Mouse (Mus musculus) stomach, postnatal 0 days (tissue): ENCODE data around the gene Frs3. TPM values are rescaled to one million over a fixed set of nuclear protein-coding genes. Genes with fewer than 3 reads are reported as not detected.
A peak's percentile ranks its signal among the peaks of the same experiment; 100 is the strongest.

Source experiments
- ATAC-seq: fragments of 200-750 bp; cut with Nextera tagmentation; 2 replicates; pipeline ENCODE4 v1.8.0; 2017; ENCODE audit not compliant: low FRiP score, low TSS enrichment
- DNase-seq: peaks from one replicate; pipeline ENCODE4 v3.0.0-alpha.2; 2016; ENCODE audit warnings: low spot score
- H3K27ac ChIP-seq: fragments of 300-500 bp; sonication (generic); replicated peaks from 2 replicates; pipeline ENCODE4 v1.5.1; 2014; ENCODE audit warnings: mild to moderate bottlenecking, control low read depth
- H3K27me3 ChIP-seq: fragments of 300-500 bp; sonication (generic); 2 replicates; pipeline ENCODE4 v1.6.1; 2014; ENCODE audit warnings: low read length; ENCODE audit not compliant: control insufficient read depth, insufficient read depth
- H3K36me3 ChIP-seq: fragments of 300-500 bp; sonication (generic); 2 replicates; pipeline ENCODE4 v1.6.1; 2014; ENCODE audit warnings: low read length, mixed read lengths; ENCODE audit not compliant: control insufficient read depth, insufficient read depth
- H3K4me1 ChIP-seq: fragments of 300-500 bp; sonication (generic); replicated peaks from 2 replicates; pipeline ENCODE4 v1.6.1; 2014; ENCODE audit warnings: antibody characterized with exemption; ENCODE audit not compliant: control insufficient read depth, insufficient read depth
- H3K4me2 ChIP-seq: fragments of 300-500 bp; sonication (generic); replicated peaks from 2 replicates; pipeline ENCODE4 v1.6.1; 2014; ENCODE audit warnings: low read depth, mild to moderate bottlenecking, control low read depth, moderate library complexity
- H3K4me3 ChIP-seq: fragments of 300-500 bp; sonication (generic); 2 replicates; pipeline ENCODE4 v1.5.1; 2014; ENCODE audit warnings: low read depth, low read length, control low read depth
- H3K9ac ChIP-seq: fragments of 300-500 bp; sonication (generic); 2 replicates; pipeline ENCODE4 v1.6.1; 2014; ENCODE audit warnings: mild to moderate bottlenecking, low read length, control low read depth, mixed read lengths
- H3K9me3 ChIP-seq: fragments of 300-500 bp; sonication (generic); 2 replicates; pipeline ENCODE4 v1.6.1; 2016; ENCODE audit warnings: low read length; ENCODE audit not compliant: control insufficient read depth
- CTCF ChIP-seq: IDR thresholded peaks from 2 replicates; pipeline ENCODE4 v1.5.1; 2016; ENCODE audit warnings: antibody characterized with exemption, low read depth, mild to moderate bottlenecking, moderate library complexity
- EP300 ChIP-seq: optimal IDR thresholded peaks from 2 replicates; pipeline ENCODE3; 2016; ENCODE audit warnings: antibody characterized with exemption
- WGBS: fragments of 180-500 bp; shearing (Covaris S2); extraction: QIAGEN DNeasy Blood & Tissue Kit; methylation state at CpG from one replicate; pipeline ENCODE4 v1.1.7; 2014; 5-methylcytosine and 5-hydroxymethylcytosine counted together
- polyA plus RNA-seq: library from polyadenylated mRNA; unstranded; fragments of >200 nt; fragmentation: Nextera tagmentation; extraction: Ambion mirVana; gene quantifications from 2 replicates; pipeline ENCODE4 v1.2.1, GENCODE M21; 2015

Gene Frs3
- polyA plus RNA-seq, 1 experiment from 2014 or later: 2.7 TPM

DNA sequence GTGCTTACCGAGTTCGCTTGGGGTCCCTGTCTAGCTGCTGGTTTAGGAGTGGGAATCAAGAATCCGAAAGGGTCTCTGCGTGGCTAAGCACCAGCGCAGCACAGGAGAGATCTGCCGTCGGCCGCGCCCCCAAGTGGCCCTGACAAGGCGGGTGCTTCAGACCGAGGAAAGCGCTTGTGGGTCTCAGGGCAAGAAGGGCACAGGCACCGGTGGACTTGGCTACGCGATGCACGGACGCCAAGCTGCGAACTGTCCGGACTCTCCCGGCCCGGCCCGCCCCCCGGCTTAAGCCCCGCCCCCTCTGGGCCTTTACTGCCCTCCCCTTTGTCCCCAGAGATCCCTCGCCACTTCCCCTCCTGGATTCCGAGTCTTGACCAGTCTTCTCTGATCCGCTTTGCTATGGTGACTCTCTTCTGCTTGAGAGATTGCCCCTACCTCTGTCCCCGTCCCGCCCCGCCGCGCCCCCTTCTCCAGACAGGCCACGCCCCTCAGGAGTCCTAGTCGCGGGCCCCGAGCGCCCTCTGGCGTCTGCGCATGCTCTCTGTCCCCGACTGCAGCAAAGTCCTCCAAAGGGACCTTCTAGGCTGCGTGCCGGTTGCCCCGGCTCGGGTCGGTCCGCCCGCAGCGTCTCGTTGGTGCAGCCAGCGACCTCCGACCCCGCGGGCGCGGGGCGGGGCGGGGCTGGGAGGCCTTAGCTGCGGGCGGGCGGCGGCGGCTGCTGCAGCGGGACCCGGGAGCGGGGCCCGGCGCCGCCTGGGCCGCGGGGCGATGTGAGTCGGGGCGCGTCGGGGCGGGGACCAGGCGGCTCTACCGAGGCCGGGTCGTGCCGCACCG, 5.9 kb downstream of the Frs3 start, which contains the start of gene Prickle4:
Gene Prickle4, minus strand, starts transcription at position 234 of the 834 bp plus-strand sequence.
- Histone ChIP-seq H3K36me3 (no peaks in the 10 kb centered on the region), H3K9ac (peak within 1 kb of the TSS; percentile 82), H3K9me3 (no peaks in the 10 kb centered on the region), H3K4me2 (peak within 1 kb of the TSS; percentile 87), H3K27ac (no peak within 1 kb of the TSS), H3K4me1 (no peaks in the 10 kb centered on the region), H3K27me3 (no peaks in the 10 kb centered on the region), H3K4me3 (peak within 1 kb of the TSS; percentile 77)
- TF ChIP-seq EP300: no peak
- peak; percentile 90 for TF ChIP-seq CTCF
- peak; percentile 94 for ATAC-seq
- DNase-seq: peak; percentile 96
- WGBS: under 1% methylated on average over 59 of the region's 82 CpGs

DNA sequence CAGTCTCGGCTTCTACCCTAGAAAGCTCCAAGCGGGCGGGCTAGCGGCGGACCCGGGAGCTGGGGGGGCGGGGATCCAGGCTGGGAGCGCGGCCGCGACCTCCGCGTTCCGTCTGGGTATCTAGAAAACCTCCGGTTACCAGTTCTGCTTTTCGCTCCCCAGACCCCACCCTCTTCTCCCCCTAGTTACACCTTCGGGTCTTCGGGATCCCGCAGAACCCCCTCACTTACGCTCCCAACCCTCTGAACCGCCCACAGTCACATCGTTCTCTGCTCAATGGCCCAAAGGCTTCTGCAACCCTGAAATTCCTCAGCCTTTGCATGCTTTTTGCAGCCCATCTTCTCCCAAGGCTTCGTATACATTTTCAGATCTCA, 6.5 kb downstream of the Frs3 start:
- peak overlapping the region; percentile 87 for H3K4me2 ChIP-seq
- no peaks in the 10 kb centered on the region for H3K9me3 ChIP-seq
- peak overlapping the region; percentile 77 for H3K4me3 ChIP-seq
- H3K27ac ChIP-seq: no peak overlapping the region
- no peak for ATAC-seq
- no peak for DNase-seq
- H3K27me3 ChIP-seq: no peaks in the 10 kb centered on the region
- no peaks in the 10 kb centered on the region for H3K4me1 ChIP-seq
- TF ChIP-seq EP300 (no peak), CTCF (no peak)
- no peaks in the 10 kb centered on the region for H3K36me3 ChIP-seq
- peak overlapping the region; percentile 82 for H3K9ac ChIP-seq
- WGBS: 1% methylated on average over 20 of the region's 23 CpGs

DNA sequence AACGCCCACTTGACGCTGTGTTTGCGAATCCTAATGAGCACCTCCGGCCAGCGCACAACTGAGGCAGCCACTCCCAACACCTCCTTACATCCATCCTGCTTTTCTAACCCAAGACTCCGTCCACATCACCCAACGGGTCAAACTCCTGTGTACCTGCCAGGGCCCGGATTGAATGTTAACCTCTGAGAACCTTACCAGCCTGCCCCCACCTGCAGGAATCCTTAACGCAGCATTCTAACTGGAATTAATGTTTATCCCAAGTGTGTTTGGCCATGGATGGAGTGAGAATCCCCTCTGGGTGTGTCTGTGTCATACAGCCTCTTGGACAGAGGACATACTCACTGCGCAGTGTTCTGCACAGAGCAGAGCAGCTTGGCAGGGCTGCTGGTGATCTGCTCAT, 9.3 kb downstream of the Frs3 start:
- Histone ChIP-seq H3K4me1 (no peaks in the 10 kb centered on the region), H3K4me2 (no peak overlapping the region), H3K27ac (no peak overlapping the region), H3K36me3 (peaks cover 7% of the 10 kb centered on the region; the same call in 1 of the 2 replicates), H3K9ac (no peak overlapping the region), H3K27me3 (no peaks in the 10 kb centered on the region), H3K4me3 (no peak overlapping the region), H3K9me3 (no peaks in the 10 kb centered on the region)
- WGBS: 84% methylated on average over 10 of the region's 10 CpGs
- TF ChIP-seq EP300 (no peak), CTCF (no peak)
- no peak for ATAC-seq
- no peak for DNase-seq

DNA sequence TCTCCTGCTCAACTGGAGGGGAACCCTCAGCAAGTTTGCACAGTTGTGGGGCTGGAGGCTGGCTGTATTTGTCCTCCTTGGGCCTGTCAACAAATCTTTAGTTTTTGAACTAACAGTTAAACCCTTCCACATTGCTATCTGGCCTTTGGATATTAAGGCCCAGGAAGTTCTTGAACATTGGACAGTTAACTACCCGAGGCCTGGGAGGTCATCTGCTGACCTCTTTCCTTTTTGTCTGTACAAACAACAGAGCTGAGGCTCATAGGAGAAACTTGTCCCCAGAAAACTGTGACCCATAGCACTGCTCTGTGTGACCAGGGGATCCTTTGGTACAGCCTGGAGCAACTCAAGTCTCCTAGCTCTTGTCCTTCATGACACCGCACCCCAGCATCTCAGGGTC, 10.2 kb downstream of the Frs3 start:
- TF ChIP-seq EP300 (no peak), CTCF (no peak)
- ATAC-seq: no peak

GRCm38 (mm10) chr17:47701793-47702192, 13.0 kb downstream of the Frs3 start:
- no peak overlapping the region for H3K27ac ChIP-seq
- 82% methylated on average over 9 of the region's 9 CpGs for WGBS
- no peak for TF ChIP-seq EP300
- TF ChIP-seq CTCF: no peak
- no peaks in the 10 kb centered on the region for H3K4me1 ChIP-seq
- H3K27me3 ChIP-seq: no peaks in the 10 kb centered on the region
- DNase-seq (no peak), ATAC-seq (no peak)
- H3K4me3 ChIP-seq: no peak overlapping the region
- H3K36me3 ChIP-seq: peaks cover 7% of the 10 kb centered on the region; the same call in 1 of the 2 replicates
- H3K9me3 ChIP-seq: no peaks in the 10 kb centered on the region
- H3K4me2 ChIP-seq: no peak overlapping the region
- no peak overlapping the region for H3K9ac ChIP-seq

More for the DNA sequence above, 10.2 kb downstream of the Frs3 start:
- no peak overlapping the region for H3K4me3 ChIP-seq
- H3K4me2 ChIP-seq: no peak overlapping the region
- WGBS: 65% methylated on average over 2 of the region's 2 CpGs
- no peak overlapping the region for H3K9ac ChIP-seq
- no peak for DNase-seq
- no peak overlapping the region for H3K27ac ChIP-seq
- no peaks in the 10 kb centered on the region for H3K27me3 ChIP-seq
- no peaks in the 10 kb centered on the region for H3K9me3 ChIP-seq
- H3K4me1 ChIP-seq: no peaks in the 10 kb centered on the region
- H3K36me3 ChIP-seq: peaks cover 7% of the 10 kb centered on the region; the same call in 1 of the 2 replicates
